Mouse (Mus musculus) gastrocnemius, postnatal 10 days (tissue): ENCODE measurements around the gene Gm3045. TPM values are rescaled to one million over a fixed set of nuclear protein-coding genes. Genes with fewer than 3 reads are reported as not detected.

Experiments used
- DNase-seq: peaks from one replicate; pipeline ENCODE4 v3.0.0; 2021; ENCODE audit warnings: mixed read lengths
- long read RNA-seq, 2 experiments: library from polyadenylated mRNA; stranded (forward); transcript quantifications; one replicate each; pipeline ENCODE4 v2.0.0; 2021
- total RNA-seq, 2 experiments: library from RNA; stranded (reverse); gene quantifications; 2 replicates each; pipeline ENCODE4 v1.2.3; 2021

Gene Gm3045
- not detected for total RNA-seq
- long read RNA-seq, experiment 1: 0 reads
- long read RNA-seq, experiment 2: 0 reads

- no peak for DNase-seq
Measured at GRCm38 (mm10) chr13:56426365-56426764, at the start of gene Gm3045. Gene Gm3045, plus strand, starts transcription at chr13:56426594.

- no peak for DNase-seq
Measured at GRCm38 (mm10) chr13:56380855-56381685, 45.3 kb upstream of the Gm3045 start.

- DNase-seq: no peak
Measured at GRCm38 (mm10) chr13:56383406-56383805, 43.0 kb upstream of the Gm3045 start.

- DNase-seq: no peak
Measured at GRCm38 (mm10) chr13:56386411-56386810, 40.0 kb upstream of the Gm3045 start.

GRCm38 (mm10) chr13:56387374-56387773 is 39.0 kb upstream of the Gm3045 start:
- peak; percentile 33 for DNase-seq

GRCm38 (mm10) chr13:56388042-56388441 is 38.4 kb upstream of the Gm3045 start:
- no peak for DNase-seq

- peak; percentile 24 for DNase-seq
Measured at GRCm38 (mm10) chr13:56397572-56397971, 28.8 kb upstream of the Gm3045 start.

GRCm38 (mm10) chr13:56401186-56401585 is 25.2 kb upstream of the Gm3045 start:
- DNase-seq: no peak

- no peak for DNase-seq
Measured at GRCm38 (mm10) chr13:56403381-56404086, 22.9 kb upstream of the Gm3045 start.

- DNase-seq: no peak
Measured at GRCm38 (mm10) chr13:56404511-56405140, 21.8 kb upstream of the Gm3045 start.

GRCm38 (mm10) chr13:56412286-56412873 is 14.0 kb upstream of the Gm3045 start:
- DNase-seq: no peak

- DNase-seq: no peak
Measured at GRCm38 (mm10) chr13:56418685-56419483, 7.5 kb upstream of the Gm3045 start.

- DNase-seq: no peak
Measured at GRCm38 (mm10) chr13:56419538-56419937, 6.9 kb upstream of the Gm3045 start.

GRCm38 (mm10) chr13:56422072-56422723 is 4.2 kb upstream of the Gm3045 start:
- peak; percentile 81 for DNase-seq

- DNase-seq: no peak
Measured at GRCm38 (mm10) chr13:56425931-56426330, 463 bp upstream of the Gm3045 start.

GRCm38 (mm10) chr13:56428724-56429500 is 2.5 kb downstream of the Gm3045 start:
- DNase-seq: peak; percentile 84

- no peak for DNase-seq
Measured at GRCm38 (mm10) chr13:56432496-56432895, 6.1 kb downstream of the Gm3045 start.

GRCm38 (mm10) chr13:56433466-56433865 is 7.1 kb downstream of the Gm3045 start:
- DNase-seq: peak; percentile 73

GRCm38 (mm10) chr13:56434311-56434751 is 7.9 kb downstream of the Gm3045 start:
- no peak for DNase-seq

- DNase-seq: no peak
Measured at GRCm38 (mm10) chr13:56435615-56436287, 9.4 kb downstream of the Gm3045 start.
